ENCODE assay signal across 14 mouse cellular contexts in the genomic region with DNA sequence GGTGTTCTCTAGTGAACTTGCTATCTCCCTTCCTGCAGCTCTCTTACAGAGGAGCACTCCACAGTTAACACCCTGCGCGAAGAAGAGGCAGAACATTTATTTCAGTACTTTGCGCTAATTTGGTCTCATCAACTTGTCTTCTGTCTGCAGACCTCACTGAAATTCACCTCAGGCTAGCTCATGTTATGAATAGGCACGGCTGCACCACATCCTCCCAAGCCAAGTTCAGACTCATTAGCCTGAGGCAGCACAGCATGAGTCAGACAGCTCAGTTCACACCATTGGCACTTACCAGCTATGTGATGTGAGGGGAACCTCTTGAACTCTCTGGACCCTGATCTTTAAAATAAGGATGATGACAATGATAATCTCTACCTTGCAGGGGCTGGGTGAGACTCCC.
DNase-seq lines count a peak whose midpoint lies in the region; ATAC-seq and TF ChIP-seq lines count a peak whose summit lies in the region.
"Had no signal": no experiment of that assay in that cellular context is flagged by ENCODE, and none has a peak within 500 bp of the region (broad histone marks: within the 10 kb centered on the region; RNA-seq: fewer than 3 reads in every experiment).

No protein-coding gene starts in this region.

- no peak for ATAC-seq in forebrain, embryonic 11.5 days (replicated peaks; ENCODE audit: low FRiP score)
- no peak for ATAC-seq in lung, postnatal 0 days

- TF ChIP-seq EP300 in lung, postnatal 0 days (IDR thresholded peaks at IDR 0.05): no peak

- H3K36me3 ChIP-seq in forebrain, embryonic 10.5 days (replicated peaks): no peaks in the 10 kb centered on the region
- no peaks in the 10 kb centered on the region for H3K36me3 ChIP-seq in forebrain, embryonic 11.5 days (ENCODE audit: control insufficient read depth, insufficient read depth, low read length)
- H3K36me3 ChIP-seq in megakaryocyte, embryonic 14.5 days (replicated peaks; ENCODE audit: low read length): no peaks in the 10 kb centered on the region
- no peaks in the 10 kb centered on the region for H3K36me3 ChIP-seq in lung, postnatal 0 days (ENCODE audit: insufficient read depth, low read length)
- H3K36me3 ChIP-seq: limb, embryonic 15.5 days; neural tube, embryonic 12.5 days had no signal

- no peak overlapping the region for H3K4me3 ChIP-seq in forebrain, embryonic 10.5 days
- no peak overlapping the region for H3K4me3 ChIP-seq in forebrain, embryonic 11.5 days (ENCODE audit: low read depth, low read length)
- peak overlapping the region; percentile 9 for H3K4me3 ChIP-seq in megakaryocyte, embryonic 14.5 days (replicated peaks)
- H3K4me3 ChIP-seq in lung, postnatal 0 days (ENCODE audit: low read depth, low read length): no peak overlapping the region
- H3K4me3 ChIP-seq: limb, embryonic 15.5 days; neural tube, embryonic 12.5 days had no signal

- no peak for DNase-seq in forebrain, embryonic 10.5 days (ENCODE audit: extremely low spot score, low spot score)
- DNase-seq in forebrain, embryonic 11.5 days (ENCODE audit: low spot score): no peak
- DNase-seq in 3T3-L1 (ENCODE audit: low read depth, low spot score): peak; percentile 67
- peak; percentile 80 for DNase-seq in brain, adult 2 months (ENCODE audit: low read depth, low spot score)
- no peak for DNase-seq in urinary bladder, postnatal 25 days (ENCODE audit: low spot score)
- DNase-seq in testis, postnatal 10 days (ENCODE audit: low spot score): no peak
- no peak for DNase-seq in lung, postnatal 0 days (ENCODE audit: low spot score)
- DNase-seq: cerebellum, postnatal 14 days; heart, adult 18-20 months; heart, postnatal 36 days; right cerebral cortex, postnatal 25 days had no signal

- no peaks in the 10 kb centered on the region for H3K9me3 ChIP-seq in forebrain, embryonic 10.5 days
- no peaks in the 10 kb centered on the region for H3K9me3 ChIP-seq in forebrain, embryonic 11.5 days (ENCODE audit: control insufficient read depth, low read length)
- H3K9me3 ChIP-seq in megakaryocyte, embryonic 14.5 days: no peaks in the 10 kb centered on the region
- H3K9me3 ChIP-seq in lung, postnatal 0 days (ENCODE audit: low read length): no peaks in the 10 kb centered on the region
- H3K9me3 ChIP-seq: limb, embryonic 15.5 days; neural tube, embryonic 12.5 days had no signal

- 77% methylated on average over 4 of the region's 4 CpGs for WGBS in forebrain, embryonic 10.5 days
- WGBS in forebrain, embryonic 11.5 days: 66% methylated on average over 4 of the region's 4 CpGs
- 71% methylated on average over 4 of the region's 4 CpGs for WGBS in lung, postnatal 0 days

- no peaks in the 10 kb centered on the region for H3K27me3 ChIP-seq in forebrain, embryonic 10.5 days (ENCODE audit: poor library complexity, severe bottlenecking)
- H3K27me3 ChIP-seq in forebrain, embryonic 11.5 days (ENCODE audit: control insufficient read depth, insufficient read depth, low read length): no peaks in the 10 kb centered on the region
- H3K27me3 ChIP-seq in megakaryocyte, embryonic 14.5 days (replicated peaks): peaks cover 17% of the 10 kb centered on the region
- H3K27me3 ChIP-seq in lung, postnatal 0 days (replicated peaks; ENCODE audit: insufficient read depth, low read length): no peaks in the 10 kb centered on the region
- H3K27me3 ChIP-seq: limb, embryonic 15.5 days; neural tube, embryonic 12.5 days had no signal

- no peak overlapping the region for H3K4me2 ChIP-seq in forebrain, embryonic 11.5 days (ENCODE audit: low read depth, low read length, severe bottlenecking)
- H3K4me2 ChIP-seq in lung, postnatal 0 days (replicated peaks; ENCODE audit: low read depth, low read length): no peak overlapping the region
- H3K4me2 ChIP-seq: limb, embryonic 15.5 days; neural tube, embryonic 12.5 days had no signal

- peaks cover 21% of the 10 kb centered on the region for H3K4me1 ChIP-seq in forebrain, embryonic 10.5 days
- no peaks in the 10 kb centered on the region for H3K4me1 ChIP-seq in forebrain, embryonic 11.5 days (replicated peaks; ENCODE audit: control insufficient read depth, insufficient read depth, low read length)
- peaks cover 20% of the 10 kb centered on the region for H3K4me1 ChIP-seq in megakaryocyte, embryonic 14.5 days
- H3K4me1 ChIP-seq in lung, postnatal 0 days (ENCODE audit: insufficient read depth, low read depth, low read length): no peaks in the 10 kb centered on the region
- H3K4me1 ChIP-seq: neural tube, embryonic 12.5 days had no signal

- H3K27ac ChIP-seq in forebrain, embryonic 10.5 days: 0 out of 2 replicates have a peak overlapping the region, but pooled peaks have one; percentile 20
- H3K27ac ChIP-seq in forebrain, embryonic 11.5 days (ENCODE audit: low read depth, low read length): no peak overlapping the region
- no peak overlapping the region for H3K27ac ChIP-seq in lung, postnatal 0 days (ENCODE audit: low read length)
- H3K27ac ChIP-seq: limb, embryonic 15.5 days; neural tube, embryonic 12.5 days had no signal

- TF ChIP-seq CTCF in lung, postnatal 0 days (IDR thresholded peaks at IDR 0.05): no peak

- H3K9ac ChIP-seq in forebrain, embryonic 11.5 days (ENCODE audit: low read length): no peak overlapping the region
- H3K9ac ChIP-seq in lung, postnatal 0 days (replicated peaks; ENCODE audit: low read depth): no peak overlapping the region
- H3K9ac ChIP-seq: limb, embryonic 15.5 days; neural tube, embryonic 12.5 days had no signal

Comparison
In these comparisons a context has a peak if more than half of its experiments do, and no peak if none do; other contexts are left out.
1. DNase-seq: peak in 3T3-L1 (single experiment) and brain, adult 2 months (single experiment); none in forebrain, embryonic 10.5 days (single experiment), forebrain, embryonic 11.5 days (single experiment), urinary bladder, postnatal 25 days (single experiment), testis, postnatal 10 days (single experiment) and lung, postnatal 0 days (single experiment).